ENCODE assay signal across 13 mouse cellular contexts in genomic region chr11:61448041-61448440, GRCm38 (mm10). TPM values are rescaled to one million over a fixed set of nuclear protein-coding genes. Genes with fewer than 3 reads are reported as not detected.
DNase-seq lines count a peak whose midpoint lies in the region; ATAC-seq and TF ChIP-seq lines count a peak whose summit lies in the region.
"Had no signal": no experiment of that assay in that cellular context is flagged by ENCODE, and none has a peak within 500 bp of the region (broad histone marks: within the 10 kb centered on the region; RNA-seq: fewer than 3 reads in every experiment).

No protein-coding gene starts in this region.

- no peak for TF ChIP-seq CTCF in forebrain, postnatal 0 days (IDR thresholded peaks at IDR 0.05; ENCODE audit: low read depth)

- WGBS in forebrain, embryonic 15.5 days: 32% methylated on average over 5 of the region's 5 CpGs
- WGBS in forebrain, postnatal 0 days: 32% methylated on average over 5 of the region's 5 CpGs

- DNase-seq in forebrain, postnatal 0 days: no peak
- DNase-seq in layer of hippocampus, postnatal 14 days (ENCODE audit: low spot score in 2 of 2): peak; percentile 36 to 39
- DNase-seq in layer of hippocampus, adult 8-10 months (ENCODE audit: low spot score in 2 of 2): no peak
- peak; percentile 69 for DNase-seq in brain, adult 2 months (ENCODE audit: low read depth, low spot score)
- peak; percentile 93 to 94 for DNase-seq in cerebellum, postnatal 10 days
- no peak for DNase-seq in frontal cortex, postnatal 25 days (ENCODE audit: low spot score in 2 of 2)
- DNase-seq: adrenal gland, adult 8-10 months; thymus, postnatal 4 days had no signal

- no peaks in the 10 kb centered on the region for H3K9me3 ChIP-seq in forebrain, embryonic 15.5 days
- no peaks in the 10 kb centered on the region for H3K9me3 ChIP-seq in forebrain, postnatal 0 days (ENCODE audit: low read length)
- H3K9me3 ChIP-seq: heart, embryonic 13.5 days; midbrain, embryonic 10.5 days; neural tube, embryonic 12.5 days had no signal

- H3K4me2 ChIP-seq in forebrain, embryonic 15.5 days (replicated peaks): no peak overlapping the region
- no peak overlapping the region for H3K4me2 ChIP-seq in forebrain, postnatal 0 days (ENCODE audit: low read depth)
- H3K4me2 ChIP-seq: heart, embryonic 13.5 days; neural tube, embryonic 12.5 days had no signal

- peak overlapping the region; percentile 49 for H3K27ac ChIP-seq in forebrain, embryonic 15.5 days (replicated peaks)
- H3K27ac ChIP-seq in forebrain, postnatal 0 days (ENCODE audit: low read depth, low read length): no peak overlapping the region
- H3K27ac ChIP-seq: heart, embryonic 13.5 days; midbrain, embryonic 10.5 days; neural tube, embryonic 12.5 days had no signal

- no peak overlapping the region for H3K4me3 ChIP-seq in forebrain, embryonic 15.5 days
- H3K4me3 ChIP-seq in forebrain, postnatal 0 days (ENCODE audit: low read depth, low read length): no peak overlapping the region
- H3K4me3 ChIP-seq: heart, embryonic 13.5 days; midbrain, embryonic 10.5 days; neural tube, embryonic 12.5 days had no signal

- no peak overlapping the region for H3K9ac ChIP-seq in forebrain, embryonic 15.5 days (replicated peaks)
- H3K9ac ChIP-seq in forebrain, postnatal 0 days: no peak overlapping the region
- H3K9ac ChIP-seq: heart, embryonic 13.5 days; neural tube, embryonic 12.5 days had no signal

- no peaks in the 10 kb centered on the region for H3K36me3 ChIP-seq in forebrain, embryonic 15.5 days
- peaks cover 12% of the 10 kb centered on the region; the same call in 1 of the 2 replicates for H3K36me3 ChIP-seq in forebrain, postnatal 0 days (ENCODE audit: insufficient read depth)
- H3K36me3 ChIP-seq: heart, embryonic 13.5 days; midbrain, embryonic 10.5 days; neural tube, embryonic 12.5 days had no signal

- no peaks in the 10 kb centered on the region for H3K27me3 ChIP-seq in forebrain, embryonic 15.5 days
- no peaks in the 10 kb centered on the region for H3K27me3 ChIP-seq in forebrain, postnatal 0 days (ENCODE audit: insufficient read depth, low read length)
- H3K27me3 ChIP-seq: neural tube, embryonic 12.5 days had no signal

- no peak for ATAC-seq in forebrain, embryonic 15.5 days (replicated peaks)
- ATAC-seq in forebrain, postnatal 0 days: no peak
- ATAC-seq in activated CD4-positive, CD25-positive, alpha-beta regulatory T cell, adult 4 months: no peak

- peaks cover 34% of the 10 kb centered on the region for H3K4me1 ChIP-seq in forebrain, embryonic 15.5 days
- peaks cover 5% of the 10 kb centered on the region for H3K4me1 ChIP-seq in forebrain, postnatal 0 days (ENCODE audit: insufficient read depth)

RNA-seq across cellular contexts. Expression of gene Rnf112, which starts 5.9 kb away (rescaled TPM):
- 22.4 and 24.2 TPM in 2 replicates for polyA plus RNA-seq in forebrain, embryonic 15.5 days (2015; fragmentation: Nextera tagmentation; extraction: Ambion mirVana)
- total RNA-seq in forebrain, postnatal 0 days (2014; rRNA removed): 85.9 and 91.3 TPM in 2 replicates
- 17.4 and 27.3 TPM in 2 replicates for polyA plus RNA-seq in forebrain, postnatal 0 days (2015; fragmentation: Nextera tagmentation; extraction: Ambion mirVana)
- 100 to 1,000 TPM; 328 to 329 TPM for total RNA-seq in layer of hippocampus, postnatal 14 days (2021)
- total RNA-seq in layer of hippocampus, adult 8-10 months (2022): 100 to 1,000 TPM; 373 to 488 (median 430) TPM
- not detected for polyA plus RNA-seq in activated CD4-positive, CD25-positive, alpha-beta regulatory T cell, adult 4 months (2017; shearing (Covaris generic))

RNA-seq across cellular contexts. Expression of gene Mfap4, which starts 37.2 kb away (rescaled TPM):
- polyA plus RNA-seq in forebrain, embryonic 15.5 days (2015; fragmentation: Nextera tagmentation; extraction: Ambion mirVana): 50.5 and 59.5 TPM in 2 replicates
- 8.0 and 17.4 TPM in 2 replicates for total RNA-seq in forebrain, postnatal 0 days (2014; rRNA removed)
- 19.6 and 23.0 TPM in 2 replicates for polyA plus RNA-seq in forebrain, postnatal 0 days (2015; fragmentation: Nextera tagmentation; extraction: Ambion mirVana)
- total RNA-seq in layer of hippocampus, postnatal 14 days (2021): 10 to 100 TPM in 1 of 2 experiments, 1 to 10 TPM in 1; 8.5 to 12.5 TPM
- 1 to 10 TPM; 5.1 to 7.5 (median 5.6) TPM for total RNA-seq in layer of hippocampus, adult 8-10 months (2022)
- polyA plus RNA-seq in activated CD4-positive, CD25-positive, alpha-beta regulatory T cell, adult 4 months (2017; shearing (Covaris generic)): not detected

RNA-seq across cellular contexts. Expression of gene Mapk7, which starts 46.2 kb away (rescaled TPM):
- 109 and 117 TPM in 2 replicates for polyA plus RNA-seq in forebrain, embryonic 15.5 days (2015; fragmentation: Nextera tagmentation; extraction: Ambion mirVana)
- total RNA-seq in forebrain, postnatal 0 days (2014; rRNA removed): 45.9 and 50.3 TPM in 2 replicates
- polyA plus RNA-seq in forebrain, postnatal 0 days (2015; fragmentation: Nextera tagmentation; extraction: Ambion mirVana): 53.6 and 58.5 TPM in 2 replicates
- total RNA-seq in layer of hippocampus, postnatal 14 days (2021): 10 to 100 TPM; 32.8 to 36.2 TPM
- 10 to 100 TPM; 27.1 to 28.8 (median 28.2) TPM for total RNA-seq in layer of hippocampus, adult 8-10 months (2022)
- 10 to 100 TPM in 1 of 2 experiments, 1 to 10 TPM in 1; 6.1 to 13.4 TPM for polyA plus RNA-seq in activated CD4-positive, CD25-positive, alpha-beta regulatory T cell, adult 4 months (2017; shearing (Covaris generic))

RNA-seq across cellular contexts. Expression of gene B9d1, which starts 56.9 kb away (rescaled TPM):
- polyA plus RNA-seq in forebrain, embryonic 15.5 days (2015; fragmentation: Nextera tagmentation; extraction: Ambion mirVana): 38.8 and 42.8 TPM in 2 replicates
- 18.8 and 27.5 TPM in 2 replicates for total RNA-seq in forebrain, postnatal 0 days (2014; rRNA removed)
- polyA plus RNA-seq in forebrain, postnatal 0 days (2015; fragmentation: Nextera tagmentation; extraction: Ambion mirVana): 25.4 and 26.8 TPM in 2 replicates
- total RNA-seq in layer of hippocampus, postnatal 14 days (2021): 10 to 100 TPM; 37.3 to 37.4 TPM
- 10 to 100 TPM; 43.1 to 52.1 (median 47.2) TPM for total RNA-seq in layer of hippocampus, adult 8-10 months (2022)
- polyA plus RNA-seq in activated CD4-positive, CD25-positive, alpha-beta regulatory T cell, adult 4 months (2017; shearing (Covaris generic)): 1 to 10 TPM; 2.7 to 4.5 TPM

Comparison
In these comparisons a context has a peak if more than half of its experiments do, and no peak if none do; other contexts are left out.
1. DNase-seq: peak in layer of hippocampus, postnatal 14 days (2 of 2), brain, adult 2 months (single experiment) and cerebellum, postnatal 10 days (2 of 2); none in forebrain, postnatal 0 days (single experiment), layer of hippocampus, adult 8-10 months (0 of 2) and frontal cortex, postnatal 25 days (0 of 2).